Mouse (Mus musculus): ENCODE measurements around the gene Syngr1.

The Syngr1 gene

GRCm38 (mm10) chr15:80071951-80072437 is 19.1 kb upstream of the Syngr1 start:
- DNase-seq, result no peak

- DNase-seq, result no peak
Measured at GRCm38 (mm10) chr15:80072579-80073255, 18.4 kb upstream of the Syngr1 start.

- DNase-seq, result no peak
Measured at GRCm38 (mm10) chr15:80073256-80073621, 17.9 kb upstream of the Syngr1 start.

GRCm38 (mm10) chr15:80074663-80075373 is 16.3 kb upstream of the Syngr1 start:
- DNase-seq, result peak; percentile 29

- DNase-seq, result no peak
Measured at GRCm38 (mm10) chr15:80075374-80075694, 15.8 kb upstream of the Syngr1 start.

- DNase-seq, result no peak
Measured at GRCm38 (mm10) chr15:80075733-80076337, 15.3 kb upstream of the Syngr1 start.

- peak; percentile 43 for DNase-seq
Measured at GRCm38 (mm10) chr15:80076338-80077136, 14.6 kb upstream of the Syngr1 start.

GRCm38 (mm10) chr15:80078058-80078814 is 12.9 kb upstream of the Syngr1 start:
- peak; percentile 30 for DNase-seq

- peak; percentile 12 for DNase-seq
Measured at GRCm38 (mm10) chr15:80079129-80079668, 11.9 kb upstream of the Syngr1 start.

GRCm38 (mm10) chr15:80079954-80080353 is 11.2 kb upstream of the Syngr1 start:
- DNase-seq, result peak; percentile 28

- DNase-seq, result peak; percentile 61
Measured at GRCm38 (mm10) chr15:80080711-80081615, 10.2 kb upstream of the Syngr1 start.

GRCm38 (mm10) chr15:80081801-80082546 is 9.2 kb upstream of the Syngr1 start:
- peak; percentile 52 for DNase-seq

GRCm38 (mm10) chr15:80082661-80083275 is 8.4 kb upstream of the Syngr1 start:
- DNase-seq, result no peak

GRCm38 (mm10) chr15:80083276-80083731 is 7.8 kb upstream of the Syngr1 start:
- DNase-seq, result peak; percentile 99

- DNase-seq, result no peak
Measured at GRCm38 (mm10) chr15:80083740-80084139, 7.4 kb upstream of the Syngr1 start.

- DNase-seq, result peak; percentile 36
Measured at GRCm38 (mm10) chr15:80087406-80088012, 3.6 kb upstream of the Syngr1 start.

GRCm38 (mm10) chr15:80088637-80089036 is 2.5 kb upstream of the Syngr1 start:
- DNase-seq, result peak; percentile 91

GRCm38 (mm10) chr15:80090155-80090554 is 979 bp upstream of the Syngr1 start:
- DNase-seq, result peak; percentile 28

- DNase-seq, result peak; percentile 54
Measured at GRCm38 (mm10) chr15:80090741-80091120, 403 bp upstream of the Syngr1 start.

All from cerebellum, adult 11-12 months (tissue).